Comparison of ENCODE assay signal across 21 mouse cellular contexts in the genomic region with DNA sequence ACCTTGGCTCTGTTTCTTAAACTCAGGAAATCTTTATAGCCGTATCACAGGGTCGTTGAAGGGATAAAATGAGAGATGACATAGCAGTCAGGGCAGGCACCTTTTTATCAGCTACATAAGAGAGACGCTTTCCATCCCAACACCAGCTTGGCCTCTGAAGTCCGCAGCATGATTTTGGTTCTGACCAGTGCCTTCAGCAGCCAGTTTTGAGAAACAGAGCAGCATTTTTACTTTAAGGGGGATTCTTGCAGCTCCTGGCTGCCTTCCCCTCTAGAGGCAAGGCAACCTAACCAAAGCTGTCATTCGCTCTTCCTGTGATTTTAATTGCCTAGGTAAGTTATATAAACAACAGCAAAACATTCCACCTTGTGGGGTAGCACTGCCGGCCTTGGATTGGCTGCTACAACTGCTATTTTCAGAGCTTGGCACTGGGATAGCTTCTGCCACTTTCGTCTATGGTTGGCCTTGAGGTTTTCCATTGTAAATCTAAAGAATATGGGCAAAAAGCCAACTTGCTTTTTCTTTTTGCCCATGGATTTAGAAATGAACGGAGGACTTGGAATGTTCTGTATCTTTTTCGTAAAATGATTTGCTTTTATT.
DNase-seq lines count a peak whose midpoint lies in the region; ATAC-seq lines count a peak whose summit lies in the region.
"Had no signal": no experiment of that assay in that cellular context is flagged by ENCODE, and none has a peak within 500 bp of the region (broad histone marks: within the 10 kb centered on the region; RNA-seq: fewer than 3 reads in every experiment).

No protein-coding gene starts in this region.

- peaks cover 8% of the 10 kb centered on the region for H3K4me1 ChIP-seq in heart, embryonic 11.5 days (ENCODE audit: control insufficient read depth, insufficient read depth, low read length)
- H3K4me1 ChIP-seq in heart, embryonic 15.5 days (replicated peaks) = peaks cover 32% of the 10 kb centered on the region
- H3K4me1 ChIP-seq: forebrain, embryonic 13.5 days; midbrain, embryonic 15.5 days had no signal

- no peaks in the 10 kb centered on the region for H3K36me3 ChIP-seq in heart, embryonic 11.5 days (ENCODE audit: control insufficient read depth, insufficient read depth, low read length)
- no peaks in the 10 kb centered on the region for H3K36me3 ChIP-seq in heart, embryonic 15.5 days
- H3K36me3 ChIP-seq: midbrain, embryonic 15.5 days had no signal

- no peak for ATAC-seq in heart, embryonic 11.5 days (replicated peaks; ENCODE audit: insufficient number of reproducible peaks, low FRiP score, low TSS enrichment)
- no peak for ATAC-seq in heart, embryonic 15.5 days (replicated peaks; ENCODE audit: insufficient number of reproducible peaks, insufficient read depth, low FRiP score, low read depth)
- ATAC-seq in megakaryocyte-erythroid progenitor cell, adult 5-6 weeks (replicated peaks; ENCODE audit: low FRiP score, low TSS enrichment, poor library complexity, severe bottlenecking) = no peak
- ATAC-seq: activated CD4-positive, CD25-positive, alpha-beta regulatory T cell, adult 4 months; forebrain, embryonic 13.5 days; hindbrain, embryonic 16.5 days; intestine, embryonic 16.5 days; midbrain, embryonic 15.5 days had no signal

- H3K9me3 ChIP-seq in heart, embryonic 11.5 days (replicated peaks; ENCODE audit: control insufficient read depth, low read length) = no peaks in the 10 kb centered on the region
- no peaks in the 10 kb centered on the region for H3K9me3 ChIP-seq in heart, embryonic 15.5 days (replicated peaks)
- H3K9me3 ChIP-seq: forebrain, embryonic 13.5 days; midbrain, embryonic 15.5 days had no signal

- no peak overlapping the region for H3K4me3 ChIP-seq in heart, embryonic 11.5 days (ENCODE audit: low read depth, low read length)
- H3K4me3 ChIP-seq in heart, embryonic 15.5 days = no peak overlapping the region
- H3K4me3 ChIP-seq: forebrain, embryonic 13.5 days; midbrain, embryonic 15.5 days had no signal

- H3K9ac ChIP-seq in heart, embryonic 11.5 days (ENCODE audit: low read depth, low read length) = no peak overlapping the region
- no peak overlapping the region for H3K9ac ChIP-seq in heart, embryonic 15.5 days
- H3K9ac ChIP-seq: forebrain, embryonic 13.5 days; midbrain, embryonic 15.5 days had no signal

- no peaks in the 10 kb centered on the region for H3K27me3 ChIP-seq in heart, embryonic 11.5 days (ENCODE audit: control insufficient read depth, insufficient read depth, low read length)
- no peaks in the 10 kb centered on the region for H3K27me3 ChIP-seq in heart, embryonic 15.5 days
- H3K27me3 ChIP-seq: forebrain, embryonic 13.5 days; midbrain, embryonic 15.5 days had no signal

- WGBS in heart, embryonic 11.5 days (ENCODE audit: insufficient replicate concordance) = 54% methylated on average over 9 of the region's 9 CpGs
- 35% methylated on average over 9 of the region's 9 CpGs for WGBS in heart, embryonic 15.5 days

- no peak overlapping the region for H3K27ac ChIP-seq in heart, embryonic 11.5 days (ENCODE audit: low read depth, low read length)
- peak overlapping the region; percentile 60 for H3K27ac ChIP-seq in heart, embryonic 15.5 days
- H3K27ac ChIP-seq: forebrain, embryonic 13.5 days; midbrain, embryonic 15.5 days had no signal

- H3K4me2 ChIP-seq in heart, embryonic 11.5 days = no peak overlapping the region
- H3K4me2 ChIP-seq in heart, embryonic 15.5 days = no peak overlapping the region
- H3K4me2 ChIP-seq: forebrain, embryonic 13.5 days; midbrain, embryonic 15.5 days had no signal

- DNase-seq in adrenal gland, adult (ENCODE audit: inconsistent age in 2 of 2, low spot score in 1 of 2) = peak; percentile 24 to 63
- no peak for DNase-seq in adrenal gland, adult 18-20 months (ENCODE audit: low spot score in 2 of 2)
- peak; percentile 47 to 48 for DNase-seq in heart, adult 18-20 months
- peak; percentile 57 for DNase-seq in brain, adult 2 months (ENCODE audit: low read depth, low spot score)
- no peak for DNase-seq in embryo, embryonic 10 days (ENCODE audit: low spot score)
- DNase-seq: cerebellum, adult 11 months; cerebellum, postnatal 10 days; gastrocnemius, postnatal 14 days; liver; lung, postnatal 10 days; right cerebral cortex, postnatal 14 days; spleen, adult 18-20 months; thymus, postnatal 36 days had no signal

Comparison
In these comparisons a context has a peak if more than half of its experiments do, and no peak if none do; other contexts are left out.
1. DNase-seq: peak in adrenal gland, adult (2 of 2), heart, adult 18-20 months (2 of 2) and brain, adult 2 months (single experiment); none in adrenal gland, adult 18-20 months (0 of 2) and embryo, embryonic 10 days (single experiment).